Mouse (Mus musculus) sigmoid colon, adult 10 weeks (tissue): ENCODE results near the gene Krtap1-4. TPM values are rescaled to one million over a fixed set of nuclear protein-coding genes. Genes with fewer than 3 reads are reported as not detected.

ENCODE experiments used
- polyA plus RNA-seq: library from polyadenylated mRNA; stranded (reverse); fragments of 350-450 nt; fragmentation: Illumina TruSeq; extraction: RNeasy Lipid Tissue Mini Kit (QIAGEN cat#74804); gene quantifications from one replicate; pipeline ENCODE4 v1.2.3, GENCODE M21; 2014; ENCODE audit warnings: low read depth, low replicate concordance

Gene Krtap1-4
- not detected for polyA plus RNA-seq

DNA sequence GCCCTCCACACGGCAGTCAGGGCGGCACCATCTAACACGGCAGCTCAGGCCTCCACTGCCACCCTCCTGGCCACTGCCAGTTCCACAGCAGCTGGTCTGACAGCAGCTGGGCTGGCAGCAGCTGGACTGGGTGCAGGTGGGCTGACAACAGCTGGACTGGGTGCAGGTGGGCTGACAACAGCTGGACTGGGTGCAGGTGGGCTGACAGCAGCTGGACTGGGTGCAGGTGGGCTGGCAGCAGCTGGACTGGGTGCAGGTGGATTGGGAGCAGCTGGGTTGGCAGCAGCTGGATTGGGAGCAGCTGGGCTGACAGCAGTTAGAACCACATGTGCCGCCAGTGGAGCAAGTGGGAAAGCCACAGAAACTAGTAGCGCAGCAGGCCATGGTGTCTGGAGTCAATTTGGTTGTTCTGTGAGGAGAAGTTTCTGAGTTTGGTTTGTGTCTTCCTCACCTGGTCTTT is at the start of gene Krtap1-4:
TSS of gene Krtap1-4 (minus strand) at position 410 of the 460 bp plus-strand sequence.

DNA sequence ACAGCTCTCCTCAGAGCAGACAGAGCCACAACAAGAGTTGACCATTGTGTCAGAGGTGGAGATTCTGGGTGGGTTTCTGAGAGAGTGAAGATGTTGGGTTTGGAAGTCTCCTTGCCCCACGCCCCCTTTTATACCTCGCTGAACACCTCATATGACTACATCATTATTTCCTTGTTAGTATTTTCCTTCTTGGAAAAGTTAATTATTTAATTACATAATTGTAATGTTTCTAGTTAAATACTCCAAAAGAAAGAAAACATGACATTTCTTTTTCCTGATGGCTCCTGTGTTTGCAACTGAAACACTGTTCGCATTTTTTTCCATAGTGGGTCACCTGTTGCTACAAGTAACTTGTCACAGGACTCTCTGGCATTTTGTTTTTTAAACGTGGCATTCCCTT is 44.7 kb upstream of the Krtap1-4 start, which contains the start of gene Krtap4-1:
TSS of gene Krtap4-1 (minus strand) at position 101 of the 400 bp plus-strand sequence.

DNA sequence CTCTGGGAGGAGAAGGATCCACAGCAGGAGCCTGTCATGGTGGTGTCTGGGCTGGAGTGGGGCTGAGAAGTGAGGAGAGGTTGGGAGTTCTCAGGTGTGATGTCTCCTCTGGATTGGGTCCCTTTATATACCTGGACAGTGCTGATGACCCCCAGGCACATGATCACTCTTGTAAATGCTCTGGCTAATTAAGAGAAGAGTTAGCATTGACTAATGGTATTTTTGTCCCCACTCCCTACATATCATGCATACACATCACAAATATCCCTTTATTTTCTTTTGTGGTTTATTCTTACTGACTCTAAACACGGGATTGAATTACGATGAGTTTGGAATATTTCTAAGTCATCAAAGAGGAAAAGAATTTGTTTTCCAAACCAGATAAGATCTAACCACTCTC is 36.9 kb upstream of the Krtap1-4 start, which contains the start of gene Gm11562:
TSS of gene Gm11562 (minus strand) at position 101 of the 400 bp plus-strand sequence.

DNA sequence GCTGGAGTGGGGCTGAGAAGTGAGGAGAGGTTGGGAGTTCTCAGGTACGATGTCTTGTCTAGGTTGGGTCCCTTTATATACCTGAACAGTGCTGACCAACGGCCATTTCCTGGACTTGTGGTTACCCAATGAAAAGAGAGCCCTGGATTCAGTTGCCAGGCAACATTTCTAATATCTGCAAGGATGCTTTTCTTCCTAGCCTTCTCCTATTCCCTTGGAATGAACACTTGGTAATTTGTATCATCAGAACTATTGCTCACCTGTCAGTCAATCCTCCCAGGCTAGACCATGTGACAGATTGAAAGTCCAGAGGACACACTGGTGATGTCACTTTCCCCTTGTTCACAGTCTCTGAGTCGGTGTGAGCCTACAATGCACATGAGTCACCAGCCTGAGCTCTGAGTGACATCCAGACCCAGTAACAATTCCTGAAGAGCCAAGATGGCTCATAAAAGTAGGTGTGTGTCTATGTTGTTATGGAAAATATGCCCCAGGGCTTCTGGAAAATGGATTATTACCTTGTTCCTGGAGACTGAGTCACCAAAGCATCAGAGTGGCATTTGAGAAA is 31.4 kb upstream of the Krtap1-4 start, which contains the start of gene Krtap2-4:
TSS of gene Krtap2-4 (minus strand) at position 51 of the 568 bp plus-strand sequence.

DNA sequence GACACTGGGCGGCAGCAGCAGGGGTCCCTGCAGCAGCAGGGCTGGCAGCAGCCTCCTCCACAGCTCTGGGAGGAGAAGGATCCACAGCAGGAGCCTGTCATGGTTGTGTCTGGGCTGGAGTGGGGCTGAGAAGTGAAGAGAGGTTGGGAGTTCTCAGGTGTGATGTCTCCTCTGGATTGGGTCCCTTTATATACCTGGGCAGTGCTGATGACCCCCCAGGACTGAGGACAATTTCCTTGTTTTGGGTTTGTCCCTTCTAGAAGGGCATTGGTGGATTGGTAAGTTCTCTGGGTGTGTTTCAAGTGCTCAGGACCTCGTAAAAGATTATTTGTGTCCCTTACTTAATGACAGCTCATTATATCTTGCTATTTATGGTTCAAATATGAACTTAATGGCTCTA is 26.6 kb upstream of the Krtap1-4 start, which contains the start of gene Gm11937:
TSS of gene Gm11937 (minus strand) at position 101 of the 400 bp plus-strand sequence.

DNA sequence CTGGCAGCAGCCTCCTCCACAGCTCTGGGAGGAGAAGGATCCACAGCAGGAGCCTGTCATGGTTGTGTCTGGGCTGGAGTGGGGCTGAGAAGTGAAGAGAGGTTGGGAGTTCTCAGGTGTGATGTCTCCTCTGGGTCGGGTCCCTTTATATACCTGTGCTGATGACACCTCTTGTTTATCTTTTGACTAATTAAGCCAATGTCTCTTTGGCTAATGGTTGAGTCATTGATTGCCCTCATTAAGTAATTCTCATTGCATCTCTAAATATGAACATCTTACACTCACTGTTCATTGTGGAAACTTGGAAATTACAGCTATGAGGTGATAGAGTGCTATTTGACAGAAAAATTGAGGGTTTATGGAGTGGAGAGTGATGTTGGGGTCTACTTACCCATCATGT is 19.8 kb upstream of the Krtap1-4 start, which contains the start of gene Gm11938:
TSS of gene Gm11938 (minus strand) at position 101 of the 400 bp plus-strand sequence.

DNA sequence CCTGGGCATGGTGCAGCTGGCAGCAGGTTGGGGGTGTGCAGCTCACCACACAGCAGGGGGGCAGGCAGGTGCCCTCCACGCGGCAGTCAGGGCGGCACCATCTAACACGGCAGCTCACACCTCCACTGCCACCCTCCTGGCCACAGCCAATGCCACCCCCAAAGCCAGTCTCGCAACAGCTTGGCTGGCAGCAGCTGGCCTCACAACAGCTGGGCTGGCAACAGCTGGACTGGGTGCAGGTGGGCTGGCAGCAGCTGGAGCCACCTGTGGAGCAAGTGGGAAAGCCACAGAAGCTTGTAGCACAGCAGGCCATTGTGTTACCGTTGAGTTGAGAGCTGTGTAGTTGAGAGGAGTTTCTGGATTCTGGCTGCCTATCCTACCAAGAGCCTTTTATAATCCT is 14.3 kb upstream of the Krtap1-4 start, which contains the start of gene Krtap9-3:
TSS of gene Krtap9-3 (minus strand) at position 364 of the 400 bp plus-strand sequence.

DNA sequence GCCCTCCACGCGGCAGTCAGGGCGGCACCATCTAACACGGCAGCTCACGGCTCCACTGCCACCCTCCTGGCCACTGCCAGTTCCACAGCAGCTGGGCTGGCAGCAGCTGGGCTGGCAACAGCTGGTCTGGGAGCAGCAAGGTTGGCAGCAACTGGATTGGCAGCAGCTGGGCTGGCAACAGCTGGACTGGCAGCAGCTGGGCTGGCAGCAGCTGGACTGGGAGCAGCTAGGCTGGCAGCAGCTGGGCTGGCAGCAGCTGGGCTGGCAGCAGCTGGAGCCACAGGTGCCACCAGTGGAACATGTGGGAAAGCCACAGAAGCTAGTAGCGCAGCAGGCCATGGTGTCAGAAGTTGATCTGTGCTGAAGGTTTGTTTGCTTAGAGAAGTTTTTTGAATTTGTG is 7.5 kb upstream of the Krtap1-4 start, which contains the start of gene Krtap1-3:
TSS of gene Krtap1-3 (minus strand) at position 359 of the 400 bp plus-strand sequence.

DNA sequence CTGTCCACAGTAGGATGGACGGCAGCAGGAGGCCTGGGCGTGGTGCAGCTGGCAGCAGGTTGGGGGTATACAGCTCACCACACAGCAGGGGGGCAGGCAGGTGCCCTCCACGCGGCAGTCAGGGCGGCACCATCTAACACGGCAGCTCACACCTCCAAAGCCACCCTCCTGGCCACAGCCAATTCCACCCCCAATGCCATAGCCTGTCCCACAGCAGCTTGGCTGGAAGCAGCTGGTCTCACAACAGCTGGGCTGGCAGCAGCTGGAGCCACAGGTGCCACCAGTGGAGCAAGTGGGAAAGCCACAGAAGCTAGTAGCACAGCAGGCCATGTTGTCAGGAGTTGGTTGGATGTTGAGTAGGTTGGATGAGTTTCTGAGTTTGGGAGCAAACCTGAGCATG is 2.8 kb downstream of the Krtap1-4 start, which contains the start of gene Krtap1-5:
TSS of gene Krtap1-5 (minus strand) at position 381 of the 400 bp plus-strand sequence.

DNA sequence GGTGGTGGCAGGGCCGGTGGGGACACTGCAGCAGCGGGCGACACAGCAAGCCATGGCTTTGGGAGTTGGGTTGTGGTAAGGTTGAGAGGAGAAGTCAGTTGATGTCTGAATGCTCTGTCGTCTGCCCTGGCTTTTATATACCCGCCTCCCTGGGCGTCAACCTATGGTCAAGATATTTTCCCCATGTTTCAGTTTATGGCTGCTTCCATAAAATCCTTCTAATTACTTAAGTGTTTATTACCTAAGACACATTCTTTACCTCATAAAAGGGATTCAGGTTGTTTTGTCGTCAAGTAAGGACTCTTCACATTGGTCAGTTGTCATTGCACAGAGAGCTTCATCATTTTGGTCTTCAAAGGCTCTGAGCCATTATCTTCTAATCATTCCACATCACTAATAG is 16.9 kb downstream of the Krtap1-4 start, which contains the start of gene Krtap3-1:
TSS of gene Krtap3-1 (minus strand) at position 101 of the 400 bp plus-strand sequence.

DNA sequence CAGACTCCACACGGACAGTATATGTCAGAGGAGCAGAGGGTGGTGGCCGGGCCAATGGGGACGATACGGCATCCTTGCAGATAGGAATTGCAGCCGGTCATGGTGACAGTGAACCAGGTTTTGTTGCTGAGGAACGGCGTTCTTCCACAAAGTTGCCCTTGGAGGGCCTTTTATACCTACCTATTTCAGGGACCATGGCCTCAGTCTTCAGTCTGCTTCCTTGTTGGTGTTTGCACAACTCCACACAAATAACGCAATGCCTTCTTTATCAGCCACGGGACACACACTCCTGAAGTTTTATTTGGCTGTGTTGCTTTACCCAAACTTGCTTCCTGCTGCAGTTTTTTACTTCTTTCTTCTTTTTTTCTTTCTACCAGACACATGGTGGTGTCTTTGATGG is 24.1 kb downstream of the Krtap1-4 start, which contains the start of gene Gm11939:
TSS of gene Gm11939 (minus strand) at position 101 of the 400 bp plus-strand sequence.

DNA sequence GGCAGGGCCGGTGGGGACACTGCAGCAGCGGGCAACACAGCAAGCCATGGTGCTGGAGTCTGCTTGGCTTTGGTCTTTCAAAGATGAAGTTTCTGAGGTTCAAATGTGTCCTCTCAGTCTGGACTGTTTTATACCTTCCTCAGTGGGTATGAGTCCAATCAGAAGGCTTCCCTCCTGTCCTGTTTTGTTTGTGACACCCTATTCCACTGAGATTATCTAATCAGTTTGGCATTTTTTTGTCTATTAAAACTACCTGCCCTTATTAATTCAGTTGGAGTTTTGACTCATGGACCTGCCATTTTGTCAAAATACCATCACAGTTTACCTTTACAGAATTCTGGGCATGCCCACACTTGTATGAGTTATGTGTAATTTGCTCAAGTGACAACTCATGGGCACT is 26.7 kb downstream of the Krtap1-4 start, which contains the start of gene Krtap3-2:
TSS of gene Krtap3-2 (minus strand) at position 101 of the 400 bp plus-strand sequence.

DNA sequence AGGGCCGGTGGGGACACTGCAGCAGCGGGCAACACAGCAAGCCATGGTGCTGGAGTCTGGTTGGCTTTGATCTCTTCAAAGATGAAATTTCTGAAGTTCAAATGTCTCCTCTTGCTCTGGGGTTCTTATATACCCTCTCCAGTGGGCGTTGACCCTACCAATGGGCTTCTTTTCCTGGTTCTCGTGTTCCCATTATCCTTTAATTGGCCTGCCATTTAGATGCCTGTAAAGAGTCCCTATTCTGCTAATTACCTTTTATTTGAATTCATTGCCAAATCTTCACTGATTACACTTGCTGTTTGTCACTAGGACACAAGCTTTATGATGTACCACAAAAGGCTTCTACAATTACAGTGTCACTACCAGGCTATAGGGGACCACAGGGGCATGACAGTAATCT is 32.7 kb downstream of the Krtap1-4 start, which contains the start of gene Krtap3-3:
TSS of gene Krtap3-3 (minus strand) at position 101 of the 400 bp plus-strand sequence.

Other genes with a start within 250 kb of the Krtap1-4 start
- not detected for gene Krt26, start 245.7 kb downstream of the Krtap1-4 start, polyA plus RNA-seq
- not detected for gene Krt27, start 232.6 kb downstream of the Krtap1-4 start, polyA plus RNA-seq
- gene Krt28, start 208.8 kb downstream of the Krtap1-4 start, polyA plus RNA-seq = not detected
- 17.3 TPM for gene Krt10, start 194.3 kb downstream of the Krtap1-4 start, polyA plus RNA-seq
- 0.47 TPM for gene Krt12, start 161.4 kb downstream of the Krtap1-4 start, polyA plus RNA-seq
- 486 TPM for gene Krt20, start 145.5 kb downstream of the Krtap1-4 start, polyA plus RNA-seq
- gene Krt23, start 90.5 kb downstream of the Krtap1-4 start, polyA plus RNA-seq = 3.1 TPM
- gene Krt39, start 62.3 kb downstream of the Krtap1-4 start, polyA plus RNA-seq = not detected
- not detected for gene Krt40, start 40.5 kb downstream of the Krtap1-4 start, polyA plus RNA-seq
- not detected for gene Krtap3-3, start 32.8 kb downstream of the Krtap1-4 start, polyA plus RNA-seq
- not detected for gene Krtap3-2, start 26.8 kb downstream of the Krtap1-4 start, polyA plus RNA-seq
- gene Gm11939, start 24.2 kb downstream of the Krtap1-4 start, polyA plus RNA-seq = not detected
- not detected for gene Krtap3-1, start 17.0 kb downstream of the Krtap1-4 start, polyA plus RNA-seq
- not detected for gene Krtap1-5, start 2.6 kb downstream of the Krtap1-4 start, polyA plus RNA-seq
- gene Krtap1-3, start 7.7 kb upstream of the Krtap1-4 start, polyA plus RNA-seq = not detected
- not detected for gene Krtap9-3, start 14.5 kb upstream of the Krtap1-4 start, polyA plus RNA-seq
- not detected for gene Gm11938, start 19.7 kb upstream of the Krtap1-4 start, polyA plus RNA-seq
- gene Gm11937, start 26.5 kb upstream of the Krtap1-4 start, polyA plus RNA-seq = not detected
- gene Krtap2-4, start 31.2 kb upstream of the Krtap1-4 start, polyA plus RNA-seq = not detected
- not detected for gene Gm11562, start 36.8 kb upstream of the Krtap1-4 start, polyA plus RNA-seq
- not detected for gene Krtap4-1, start 44.6 kb upstream of the Krtap1-4 start, polyA plus RNA-seq
- not detected for gene Krtap4-2, start 51.4 kb upstream of the Krtap1-4 start, polyA plus RNA-seq
- gene Krtap4-7, start 60.4 kb upstream of the Krtap1-4 start, polyA plus RNA-seq = not detected
- not detected for gene Gm11555, start 66.6 kb upstream of the Krtap1-4 start, polyA plus RNA-seq
- gene Gm11563, start 75.3 kb upstream of the Krtap1-4 start, polyA plus RNA-seq = not detected
- gene Krtap4-6, start 82.3 kb upstream of the Krtap1-4 start, polyA plus RNA-seq = not detected
- gene Gm14190, start 107.1 kb upstream of the Krtap1-4 start, polyA plus RNA-seq = not detected
- gene Gm14180, start 150.6 kb upstream of the Krtap1-4 start, polyA plus RNA-seq = not detected
- gene Gm11595, start 189.3 kb upstream of the Krtap1-4 start, polyA plus RNA-seq = not detected
- gene Krtap4-8, start 197.1 kb upstream of the Krtap1-4 start, polyA plus RNA-seq = not detected
- not detected for gene Krtap4-9, start 201.5 kb upstream of the Krtap1-4 start, polyA plus RNA-seq
- gene Gm11596, start 209.8 kb upstream of the Krtap1-4 start, polyA plus RNA-seq = not detected
- gene Gm11569, start 215.3 kb upstream of the Krtap1-4 start, polyA plus RNA-seq = not detected
- gene Gm11554, start 220.8 kb upstream of the Krtap1-4 start, polyA plus RNA-seq = not detected
- not detected for gene Krtap4-13, start 226.2 kb upstream of the Krtap1-4 start, polyA plus RNA-seq
- gene Gm11564, start 232.0 kb upstream of the Krtap1-4 start, polyA plus RNA-seq = not detected